Mouse (Mus musculus): ENCODE measurements around the gene 1700006A11Rik.

- no peak for TF ChIP-seq POLR2A (IDR thresholded peaks at IDR 0.05; ENCODE audit: extremely low read depth, insufficient read depth, low read length)
- TF ChIP-seq CTCF (IDR thresholded peaks at IDR 0.05; ENCODE audit: extremely low read depth, insufficient read depth, low read length) = no peak
These were observed 33.6 kb downstream of the 1700006A11Rik start for GRCm38 (mm10) chr3:124392201-124392600.

Data from cortical plate, adult 2 months (tissue).